Mouse (Mus musculus): ENCODE data around the gene Tet3.

- TF ChIP-seq CTCF (IDR thresholded peaks at IDR 0.05; ENCODE audit: borderline replicate concordance, control insufficient read depth, extremely low read depth, insufficient read depth, low read length, poor library complexity) (no peak), POLR2A (IDR thresholded peaks at IDR 0.05; ENCODE audit: control insufficient read depth, extremely low read depth, insufficient read depth, low read length, poor library complexity) (no peak)
Observed at GRCm38 (mm10) chr6:83450451-83451303, 8.2 kb downstream of the Tet3 start.

All from thymus, adult 2 months (tissue).